Mouse (Mus musculus): Measurements from ENCODE around the gene Fancm.

DNA sequence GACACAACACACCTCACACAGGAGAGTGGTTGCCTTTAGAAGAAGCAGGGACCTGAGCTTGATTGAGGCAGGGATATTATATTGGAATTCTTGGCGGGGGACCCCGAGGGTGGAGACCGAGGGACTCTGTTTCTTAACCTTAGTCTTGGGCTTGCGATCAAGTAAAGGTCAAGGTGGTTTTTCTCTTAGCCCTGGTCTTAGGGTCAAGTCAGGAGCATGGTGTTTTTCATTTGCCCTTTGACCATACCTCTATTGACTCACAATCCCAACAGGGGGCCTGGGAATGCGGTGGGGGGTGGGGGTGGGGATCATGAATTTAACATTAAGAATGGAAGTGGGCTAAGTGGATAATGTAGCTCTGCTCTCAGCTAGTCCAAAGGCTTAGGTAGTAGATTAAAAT lies 98.3 kb downstream of the Fancm start:
- no peak for TF ChIP-seq POLR2A (IDR thresholded peaks at IDR 0.05; ENCODE audit: borderline replicate concordance, extremely low read depth, insufficient read depth, insufficient read length, poor library complexity, severe bottlenecking)
- no peak for TF ChIP-seq CTCF (IDR thresholded peaks at IDR 0.05; ENCODE audit: borderline replicate concordance, extremely low read depth, insufficient read depth, insufficient read length)
